Mouse (Mus musculus) ZHBTc4 (cell line): ENCODE measurements around the gene Upk1a.

Experiments
- DNase-seq: peaks from one replicate; pipeline ENCODE4 v3.0.0-alpha.2; 2011; ENCODE audit warnings: low read depth, low spot score

Gene Upk1a

GRCm38 (mm10) chr7:30604424-30604823 lies 8.2 kb downstream of the Upk1a start:
- DNase-seq = peak; percentile 37

GRCm38 (mm10) chr7:30602583-30602982 lies 10.1 kb downstream of the Upk1a start:
- peak; percentile 94 for DNase-seq

GRCm38 (mm10) chr7:30600651-30601050 lies 12.0 kb downstream of the Upk1a start:
- no peak for DNase-seq

- peak; percentile 99 for DNase-seq
Measured at GRCm38 (mm10) chr7:30599933-30600353, 12.7 kb downstream of the Upk1a start.

- DNase-seq = peak; percentile 84
Measured at GRCm38 (mm10) chr7:30598786-30599185, 13.9 kb downstream of the Upk1a start, which contains the start of gene Zbtb32. Gene Zbtb32 (minus strand): TSS chr7:30598909.

GRCm38 (mm10) chr7:30596811-30597210 lies 15.8 kb downstream of the Upk1a start:
- no peak for DNase-seq

- no peak for DNase-seq
Measured at GRCm38 (mm10) chr7:30596093-30596492, 16.6 kb downstream of the Upk1a start.

GRCm38 (mm10) chr7:30594510-30595024 lies 18.1 kb downstream of the Upk1a start:
- DNase-seq = no peak

- no peak for DNase-seq
Measured at GRCm38 (mm10) chr7:30593579-30594509, 18.8 kb downstream of the Upk1a start.

- peak; percentile 48 for DNase-seq
Measured at GRCm38 (mm10) chr7:30592772-30593423, 19.7 kb downstream of the Upk1a start.

GRCm38 (mm10) chr7:30591605-30591951 lies 21.1 kb downstream of the Upk1a start:
- peak; percentile 30 for DNase-seq

- no peak for DNase-seq
Measured at GRCm38 (mm10) chr7:30590927-30591604, 21.6 kb downstream of the Upk1a start.

GRCm38 (mm10) chr7:30589435-30590301 lies 23.0 kb downstream of the Upk1a start:
- peak; percentile 90 for DNase-seq

GRCm38 (mm10) chr7:30588676-30589434 lies 23.8 kb downstream of the Upk1a start, which contains the start of gene Kmt2b:
Gene Kmt2b (minus strand): TSS chr7:30588726.
- DNase-seq = peak; percentile 100

GRCm38 (mm10) chr7:30587842-30588667 lies 24.6 kb downstream of the Upk1a start:
- DNase-seq = peak; percentile 45

- no peak for DNase-seq
Measured at GRCm38 (mm10) chr7:30586455-30587020, 26.1 kb downstream of the Upk1a start.

- DNase-seq = no peak
Measured at GRCm38 (mm10) chr7:30585170-30585569, 27.5 kb downstream of the Upk1a start.

- DNase-seq = no peak
Measured at GRCm38 (mm10) chr7:30584339-30584738, 28.3 kb downstream of the Upk1a start.

- DNase-seq = no peak
Measured at GRCm38 (mm10) chr7:30581547-30581946, 31.1 kb downstream of the Upk1a start.
